Mouse (Mus musculus) midbrain, embryonic 16.5 days (tissue): ENCODE measurements at regions not wholly inside any gene's neighbourhood (a gene's known extent, or its start where the extent isn't known, plus 50 kb on each side); places are given as distances from the start of the nearest gene placed in this dataset.

Source experiments
- ATAC-seq: fragments of 200-750 bp; cut with Nextera tagmentation; 2 replicates; pipeline ENCODE4 v1.8.0; 2017; ENCODE audit warnings: moderate TSS enrichment
- H3K27ac ChIP-seq: fragments of 300-500 bp; sonication (generic); 2 replicates; pipeline ENCODE4 v1.5.1; 2014; ENCODE audit warnings: mild to moderate bottlenecking, low read length, mixed read lengths
- H3K27me3 ChIP-seq: fragments of 300-500 bp; sonication (generic); 2 replicates; pipeline ENCODE4 v1.6.1; 2014; ENCODE audit warnings: low read depth, low read length, mixed read lengths; ENCODE audit not compliant: control insufficient read depth, insufficient read depth
- H3K36me3 ChIP-seq: fragments of 300-500 bp; sonication (generic); 2 replicates; pipeline ENCODE4 v1.6.1; 2014; ENCODE audit warnings: mild to moderate bottlenecking, low read length, moderate library complexity, mixed read lengths; ENCODE audit not compliant: control insufficient read depth, insufficient read depth
- H3K4me1 ChIP-seq: fragments of 300-500 bp; sonication (generic); 2 replicates; pipeline ENCODE4 v1.6.1; 2014; ENCODE audit warnings: mild to moderate bottlenecking, low read length, mixed read lengths; ENCODE audit not compliant: control insufficient read depth, insufficient read depth
- H3K4me2 ChIP-seq: fragments of 300-500 bp; sonication (generic); 2 replicates; pipeline ENCODE4 v1.6.1; 2014; ENCODE audit warnings: mild to moderate bottlenecking, low read length, mixed read lengths
- H3K4me3 ChIP-seq: fragments of 300-500 bp; sonication (generic); 2 replicates; pipeline ENCODE4 v1.5.1; 2014; ENCODE audit warnings: low read depth, mild to moderate bottlenecking, low read length, moderate library complexity, mixed read lengths
- H3K9ac ChIP-seq: fragments of 300-500 bp; sonication (generic); 2 replicates; pipeline ENCODE4 v1.6.1; 2014; ENCODE audit warnings: low read depth, low read length, mixed read lengths
- H3K9me3 ChIP-seq: fragments of 300-500 bp; sonication (generic); replicated peaks from 2 replicates; pipeline ENCODE4 v1.6.1; 2014; ENCODE audit warnings: mild to moderate bottlenecking, low read length, mixed read lengths; ENCODE audit not compliant: control insufficient read depth, poor library complexity, severe bottlenecking
- WGBS: fragments of 180-500 bp; shearing (Covaris S2); extraction: QIAGEN DNeasy Blood & Tissue Kit; methylation state at CpG from one replicate; pipeline ENCODE4 v1.1.7; 2014; 5-methylcytosine and 5-hydroxymethylcytosine counted together

- no peaks in the 10 kb centered on the region for H3K9me3 ChIP-seq
- H3K4me3 ChIP-seq, result no peak overlapping the region
- 0 out of 2 replicates have a peak, but pooled peaks have one; percentile 21 for ATAC-seq
- no peaks in the 10 kb centered on the region for H3K27me3 ChIP-seq
- H3K4me1 ChIP-seq, result peaks cover 5% of the 10 kb centered on the region; the same call in 1 of the 2 replicates
- H3K36me3 ChIP-seq, result no peaks in the 10 kb centered on the region
- H3K27ac ChIP-seq, result no peak overlapping the region; the same call in 1 of the 2 replicates
- H3K9ac ChIP-seq, result peak overlapping the region; percentile 62
- 18% methylated on average over 2 of the region's 2 CpGs for WGBS
- H3K4me2 ChIP-seq, result peak overlapping the region; percentile 50
Measured at GRCm38 (mm10) chr10:118088499-118088898, 53.1 kb upstream of the Mdm1 start.

- H3K27ac ChIP-seq, result no peak overlapping the region
- peaks cover 5% of the 10 kb centered on the region; the same call in 1 of the 2 replicates for H3K4me1 ChIP-seq
- no peak for ATAC-seq
- no peak overlapping the region for H3K9ac ChIP-seq
- H3K36me3 ChIP-seq, result no peaks in the 10 kb centered on the region
- H3K4me2 ChIP-seq, result no peak overlapping the region
- no peaks in the 10 kb centered on the region for H3K9me3 ChIP-seq
- no peaks in the 10 kb centered on the region for H3K27me3 ChIP-seq
- no peak overlapping the region for H3K4me3 ChIP-seq
- 80% methylated on average over 6 of the region's 6 CpGs for WGBS
Measured at GRCm38 (mm10) chr10:118089879-118090278, 51.7 kb upstream of the Mdm1 start.

- Histone ChIP-seq H3K4me2 (no peak overlapping the region), H3K9ac (no peak overlapping the region), H3K27me3 (no peaks in the 10 kb centered on the region), H3K9me3 (no peaks in the 10 kb centered on the region), H3K27ac (no peak overlapping the region), H3K4me1 (peaks cover 5% of the 10 kb centered on the region; the same call in 1 of the 2 replicates), H3K36me3 (no peaks in the 10 kb centered on the region), H3K4me3 (no peak overlapping the region)
- ATAC-seq, result no peak
- 95% methylated on average over 12 of the region's 12 CpGs for WGBS
Measured at GRCm38 (mm10) chr10:118091476-118091875, 50.1 kb upstream of the Mdm1 start.
